Mouse (Mus musculus): ENCODE measurements around the gene Tbc1d4.
"Not testable (repeated sequence)": the region's sequence is repeated elsewhere in the genome, so short reads cannot be mapped to it uniquely, and the experiment has no call there.

The Tbc1d4 gene

DNA sequence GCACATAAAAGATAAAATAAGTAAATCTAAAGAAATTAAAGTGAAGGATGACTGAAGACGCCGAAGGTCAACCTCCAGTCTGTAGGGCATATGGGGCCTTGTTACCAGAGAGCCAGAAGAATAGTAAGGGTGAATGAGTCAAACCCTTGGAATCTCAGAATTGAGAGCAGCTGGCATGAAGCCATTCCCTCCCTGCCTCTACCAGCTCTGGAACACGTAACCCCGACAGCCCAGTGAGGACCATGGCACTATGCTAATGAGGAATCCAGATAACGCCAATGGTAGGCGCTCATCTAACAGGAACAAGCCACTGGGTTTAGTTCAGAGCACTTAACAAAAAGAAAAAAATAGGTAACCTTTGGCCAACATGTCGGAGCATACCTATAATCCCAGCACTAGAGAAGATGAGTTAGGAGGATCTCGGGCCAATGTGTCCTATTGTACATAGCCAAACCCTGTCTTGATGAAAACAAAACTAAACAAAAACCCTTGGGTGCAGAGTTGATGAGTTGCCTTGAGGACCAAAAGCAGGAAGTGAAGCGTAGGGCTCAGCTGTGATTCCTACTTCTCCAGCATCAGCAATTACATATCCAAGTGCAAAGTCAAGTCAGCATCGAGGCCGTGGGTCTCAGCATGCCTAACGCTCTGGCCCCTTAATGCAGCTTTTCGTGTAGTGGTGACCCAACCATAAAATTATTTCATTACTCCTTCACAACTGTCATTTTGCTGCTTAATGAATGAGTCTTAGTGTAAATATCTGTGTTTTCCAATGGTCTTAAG, 13.5 kb downstream of the Tbc1d4 start:
- DNase-seq (ENCODE audit: low spot score): peak; percentile 14

DNA sequence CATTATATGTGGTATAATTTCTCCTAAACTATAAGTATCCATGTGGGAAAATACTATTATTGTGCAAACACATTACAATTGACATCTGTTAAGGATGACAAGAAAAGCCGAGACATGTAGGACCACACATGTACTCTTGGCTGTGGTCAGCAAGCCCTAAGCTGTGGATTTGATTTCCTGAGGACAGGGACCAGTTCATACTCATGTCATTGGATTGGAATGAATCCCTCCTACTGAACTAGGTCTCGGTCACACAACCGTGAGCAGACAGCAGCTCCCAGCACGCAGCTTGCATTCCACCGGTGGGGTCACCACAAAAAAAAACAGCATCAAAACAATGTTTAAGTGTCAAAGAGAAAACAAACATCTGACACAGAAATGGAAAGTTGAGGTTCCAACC, 15.0 kb downstream of the Tbc1d4 start:
- DNase-seq (ENCODE audit: low spot score): no peak

DNA sequence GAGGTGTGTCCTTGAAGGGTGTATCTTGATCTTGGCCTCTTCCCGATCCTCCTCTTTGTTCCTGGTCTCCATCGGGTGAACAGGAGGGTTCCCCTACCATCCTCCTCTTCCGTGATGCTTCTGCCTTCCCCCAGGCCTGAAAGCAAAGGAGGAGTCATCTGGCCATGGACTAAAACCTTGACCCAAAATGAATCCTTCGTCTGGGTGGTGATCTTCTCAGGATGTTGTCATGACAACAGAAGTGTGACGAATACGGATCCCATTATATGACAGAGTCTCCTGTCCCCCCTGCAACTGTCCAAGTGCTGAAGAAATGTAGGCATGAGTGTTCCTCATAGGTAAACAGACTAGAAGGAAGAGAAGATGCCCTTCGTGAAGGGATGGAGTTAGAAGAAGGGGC, 15.7 kb downstream of the Tbc1d4 start:
- no peak for DNase-seq (ENCODE audit: low spot score)

DNA sequence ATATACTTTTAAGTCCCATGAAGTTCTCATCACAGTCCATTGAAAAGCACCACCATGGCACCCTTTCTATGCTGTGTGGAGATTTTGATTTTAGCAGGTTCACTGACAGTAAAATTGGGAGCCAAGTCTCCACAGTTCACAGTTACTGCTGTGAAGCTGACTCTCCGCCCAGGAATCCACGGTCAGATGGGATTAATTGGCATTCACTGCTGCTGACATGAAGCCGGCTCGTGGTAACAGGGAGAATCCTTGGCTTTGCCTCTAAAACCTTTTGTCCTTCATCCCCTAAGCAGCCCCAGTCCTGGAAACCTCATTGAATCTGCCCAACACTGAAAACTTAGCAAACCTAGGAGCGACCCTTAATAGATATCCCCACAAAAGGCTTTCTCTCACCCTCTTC, 17.9 kb downstream of the Tbc1d4 start:
- no peak for DNase-seq (ENCODE audit: low spot score)

DNA sequence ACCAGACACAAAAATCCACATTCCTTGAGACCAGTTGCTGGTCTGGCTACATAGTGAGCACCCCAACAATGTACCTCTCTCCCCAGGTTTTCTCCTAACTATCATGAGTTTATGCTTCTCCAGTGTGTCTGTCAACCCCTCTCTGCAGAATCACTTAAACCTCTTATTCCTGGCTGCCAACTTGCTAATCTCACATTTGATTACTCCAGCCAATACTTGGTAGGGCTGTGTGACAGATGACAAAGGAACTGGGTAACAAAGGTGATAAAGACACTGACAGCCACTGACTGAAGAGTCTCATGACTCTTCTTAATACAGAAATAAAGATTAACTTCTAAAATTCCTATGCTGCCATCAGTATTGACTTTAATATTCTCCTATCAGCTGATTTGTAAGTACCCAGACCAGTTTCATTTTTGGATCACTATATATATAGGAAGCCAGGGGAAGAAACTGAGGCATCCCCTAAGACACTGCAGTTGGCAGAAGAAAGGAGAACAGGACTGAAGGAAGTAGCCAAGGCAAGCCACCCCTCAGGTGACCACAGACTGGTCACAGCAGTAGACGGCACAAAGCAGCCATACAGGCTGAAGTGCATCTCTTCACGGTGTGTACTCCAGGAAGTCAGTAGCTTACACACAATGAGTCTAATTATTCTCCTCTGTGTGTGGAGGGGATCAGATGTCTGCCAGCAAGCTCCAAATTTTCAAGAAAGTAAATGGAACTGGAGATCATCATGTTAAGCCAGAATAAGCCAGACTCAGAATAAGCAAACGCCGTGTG, 20.6 kb downstream of the Tbc1d4 start:
- DNase-seq (ENCODE audit: low spot score): not testable (repeated sequence)

DNA sequence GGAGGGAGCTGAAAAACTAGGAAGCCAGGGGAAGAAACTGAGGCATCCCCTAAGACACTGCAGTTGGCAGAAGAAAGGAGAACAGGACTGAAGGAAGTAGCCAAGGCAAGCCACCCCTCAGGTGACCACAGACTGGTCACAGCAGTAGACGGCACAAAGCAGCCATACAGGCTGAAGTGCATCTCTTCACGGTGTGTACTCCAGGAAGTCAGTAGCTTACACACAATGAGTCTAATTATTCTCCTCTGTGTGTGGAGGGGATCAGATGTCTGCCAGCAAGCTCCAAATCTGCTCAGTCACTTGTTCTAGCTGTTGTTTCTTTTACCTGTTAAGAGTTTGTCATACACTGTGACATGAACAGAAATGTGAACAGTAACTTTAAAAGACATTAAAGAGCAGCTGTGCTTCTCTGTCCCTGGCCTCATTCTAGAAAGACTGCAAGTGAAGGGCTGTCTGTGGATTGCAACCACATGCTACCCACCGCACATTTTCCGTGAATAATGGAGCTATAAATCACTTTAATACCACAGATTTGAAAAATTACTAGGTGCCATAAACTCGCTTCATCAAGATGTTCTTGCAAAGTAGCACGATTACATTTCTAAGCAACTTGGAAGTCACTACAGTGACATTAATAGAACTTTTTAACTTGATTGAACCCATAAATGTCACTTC, 21.5 kb downstream of the Tbc1d4 start:
- DNase-seq (ENCODE audit: low spot score): not testable (repeated sequence)

DNA sequence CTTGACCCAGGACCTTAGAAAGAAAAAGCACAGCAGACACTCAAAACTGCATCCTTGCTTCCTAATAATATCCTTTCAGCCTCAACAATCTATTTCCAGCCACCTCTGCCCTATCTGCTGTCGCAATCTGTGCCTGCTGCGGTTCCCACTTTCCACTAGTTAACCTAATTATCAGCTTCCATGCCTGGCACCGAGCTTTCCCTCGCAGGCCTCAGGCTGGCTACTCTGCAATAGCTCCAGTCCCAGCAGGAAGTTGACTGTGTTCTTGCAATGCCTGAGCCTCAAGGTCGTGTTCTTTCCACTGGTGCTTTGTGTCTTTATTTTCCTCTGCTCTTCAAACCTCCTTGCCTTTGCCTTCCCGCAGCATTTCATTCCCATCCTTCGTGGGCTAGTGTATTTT, 22.9 kb downstream of the Tbc1d4 start:
- peak; percentile 72 for DNase-seq (ENCODE audit: low spot score)

DNA sequence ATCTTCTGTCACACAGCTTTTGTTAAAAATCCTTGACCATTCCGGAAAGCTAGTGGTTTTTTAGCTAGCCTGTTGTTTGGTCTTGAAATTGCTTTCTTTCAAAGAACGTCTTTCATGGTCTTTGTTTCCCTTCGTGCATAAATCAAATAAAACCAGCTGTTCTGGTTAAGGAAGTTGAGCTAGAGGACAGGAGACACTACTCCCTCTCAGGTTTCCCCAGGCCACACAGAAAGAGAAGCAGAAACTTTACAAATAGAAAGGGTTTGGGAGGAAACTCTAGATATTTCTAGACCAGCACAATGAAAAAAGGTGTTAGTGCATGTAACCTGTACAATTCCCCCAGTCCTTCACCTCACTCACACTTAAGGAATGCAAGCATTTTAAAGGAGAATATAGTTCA, 33.3 kb downstream of the Tbc1d4 start:
- no peak for DNase-seq (ENCODE audit: low spot score)

DNA sequence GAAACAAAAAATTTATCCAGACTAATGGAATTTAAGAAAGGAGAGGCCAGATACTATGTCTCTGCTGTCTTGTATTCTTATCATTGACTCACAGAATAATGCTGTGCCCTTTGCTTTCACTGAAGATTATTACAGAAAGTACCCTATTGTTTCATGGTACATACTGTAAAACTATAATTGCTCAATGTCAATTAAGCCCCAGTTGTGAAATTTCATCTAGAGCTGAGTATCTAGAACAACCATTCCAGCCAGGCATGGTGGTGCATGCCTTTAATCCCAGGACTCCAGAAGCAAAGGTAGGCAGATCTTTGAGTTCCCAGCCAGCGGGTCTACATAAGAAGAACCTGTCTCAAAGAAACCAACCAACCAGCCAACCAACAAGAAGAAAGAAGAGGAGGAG, 34.5 kb downstream of the Tbc1d4 start:
- no peak for DNase-seq (ENCODE audit: low spot score)

DNA sequence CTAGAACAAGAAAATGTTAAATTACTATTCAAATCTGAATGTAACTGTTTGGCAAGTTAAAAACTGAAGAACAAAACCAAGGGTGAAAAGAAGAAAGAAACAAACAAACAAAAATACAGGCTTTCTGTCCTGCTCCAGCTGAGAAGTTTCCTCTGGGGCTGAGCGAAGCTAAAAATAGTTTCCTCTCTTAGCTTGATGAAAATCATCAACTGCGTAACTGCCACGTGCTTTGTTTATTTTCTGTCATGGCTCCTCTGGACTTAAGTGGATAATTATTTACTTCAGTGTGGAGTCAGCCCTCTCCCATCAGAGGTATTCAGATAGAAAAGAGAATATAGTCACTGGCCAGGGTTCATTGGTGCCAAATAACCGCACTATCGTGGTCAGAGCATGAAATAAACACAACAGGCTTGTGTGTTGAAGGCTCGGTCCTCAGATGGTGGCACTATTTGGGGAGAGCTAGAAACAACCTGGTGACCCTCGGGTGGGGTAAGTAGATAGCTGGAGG, 35.8 kb downstream of the Tbc1d4 start:
- no peak for DNase-seq (ENCODE audit: low spot score)

DNA sequence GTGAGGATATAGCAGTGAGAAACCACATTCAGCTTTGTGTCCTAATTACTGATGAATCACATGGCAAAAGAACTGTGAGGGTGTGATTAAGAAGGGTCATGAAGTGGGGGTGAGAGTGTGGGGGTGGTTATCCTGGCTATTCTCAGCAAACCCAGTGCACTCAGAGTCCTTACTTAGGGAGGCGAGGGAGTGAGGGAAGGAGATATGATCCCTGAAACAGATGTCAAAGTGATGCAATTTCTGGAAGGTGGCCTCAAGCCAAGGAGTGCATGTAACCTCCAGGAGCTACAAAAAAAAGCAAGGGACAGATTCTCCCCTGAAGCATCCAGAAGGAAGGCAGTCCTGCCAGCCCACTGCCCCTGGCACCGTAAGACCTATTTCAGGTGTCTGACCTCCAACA, 40.2 kb downstream of the Tbc1d4 start:
- peak; percentile 84 for DNase-seq (ENCODE audit: low spot score)

DNA sequence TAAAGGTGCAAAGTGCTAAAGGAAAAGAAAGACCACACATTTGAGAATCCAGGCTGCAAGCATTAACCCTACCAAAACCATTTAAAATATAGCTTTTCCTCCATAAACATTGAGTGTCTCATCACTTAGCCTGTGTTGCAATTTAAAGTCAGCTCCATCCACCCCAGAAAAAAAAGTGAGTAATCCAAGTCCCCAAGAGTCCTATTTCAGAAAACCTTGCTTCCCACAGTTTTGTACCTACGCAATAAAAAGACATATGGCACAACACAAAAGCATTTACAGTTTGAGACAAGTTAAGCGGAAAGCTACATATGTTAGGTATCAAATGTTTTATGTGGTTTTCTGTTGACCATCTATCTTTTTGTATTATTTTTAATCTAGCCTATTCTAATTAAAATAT, 42.3 kb downstream of the Tbc1d4 start:
- DNase-seq (ENCODE audit: low spot score): no peak

DNA sequence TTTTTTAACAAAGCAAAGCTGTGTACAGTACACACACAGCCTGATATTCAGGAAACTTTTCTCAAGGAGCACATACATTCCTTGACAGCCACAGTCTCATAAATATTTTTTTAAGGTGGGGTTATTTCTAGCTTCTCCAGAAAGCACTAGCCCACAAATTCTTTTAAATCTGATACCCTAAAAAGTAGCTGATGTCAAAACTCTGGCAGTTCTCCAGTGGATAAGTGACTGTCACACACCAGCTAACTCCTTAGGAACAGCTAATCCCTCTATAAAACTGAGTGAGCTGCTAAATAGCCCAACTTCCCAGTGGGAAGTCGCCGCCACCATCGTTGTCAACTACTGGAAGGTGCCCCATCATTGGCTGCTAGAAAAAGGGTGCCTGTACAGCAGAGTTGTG, 43.3 kb downstream of the Tbc1d4 start:
- DNase-seq (ENCODE audit: low spot score): no peak

DNA sequence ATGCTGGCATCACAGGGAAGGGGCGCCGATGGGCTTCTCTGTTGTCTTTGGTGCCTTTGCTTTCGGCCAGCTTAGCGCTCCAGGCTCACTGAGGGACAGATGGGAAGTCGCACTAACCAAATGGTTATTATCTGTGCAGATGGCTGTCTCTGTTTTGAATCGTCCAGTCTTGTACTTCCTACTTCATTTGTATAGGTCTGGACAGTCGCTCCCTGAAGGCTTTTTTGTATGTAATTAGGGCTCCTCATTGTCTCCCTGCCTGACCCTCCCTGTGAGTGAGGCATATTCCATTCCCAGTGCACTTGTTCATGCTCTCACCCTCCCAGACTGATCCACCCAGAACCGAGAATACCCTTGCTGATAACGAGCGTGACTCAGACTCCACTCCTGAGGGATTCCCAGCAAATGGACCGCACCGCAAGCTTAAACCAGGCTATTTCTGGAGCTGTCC, 47.7 kb downstream of the Tbc1d4 start:
- DNase-seq (ENCODE audit: low spot score): peak; percentile 66

DNA sequence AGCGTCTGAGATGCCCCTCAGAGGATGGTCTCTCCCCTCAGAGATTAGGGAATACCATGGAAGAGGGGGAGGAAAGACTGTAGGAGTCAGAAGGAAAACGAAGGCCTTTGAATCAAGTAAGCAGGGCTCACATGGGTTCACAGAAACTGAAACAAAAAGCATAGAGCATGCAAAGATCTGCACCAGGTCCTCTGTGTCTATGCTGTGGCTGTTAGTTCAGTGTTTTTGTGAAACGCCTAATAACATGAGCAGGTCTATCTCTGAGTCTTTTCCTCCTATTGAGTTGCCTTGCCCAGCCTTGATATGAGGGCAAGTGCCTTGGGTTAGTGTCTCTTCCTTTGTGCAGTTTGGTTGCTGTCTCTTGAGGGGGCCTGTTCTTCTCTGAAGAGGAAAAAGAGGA, 49.5 kb downstream of the Tbc1d4 start:
- no peak for DNase-seq (ENCODE audit: low spot score)

DNA sequence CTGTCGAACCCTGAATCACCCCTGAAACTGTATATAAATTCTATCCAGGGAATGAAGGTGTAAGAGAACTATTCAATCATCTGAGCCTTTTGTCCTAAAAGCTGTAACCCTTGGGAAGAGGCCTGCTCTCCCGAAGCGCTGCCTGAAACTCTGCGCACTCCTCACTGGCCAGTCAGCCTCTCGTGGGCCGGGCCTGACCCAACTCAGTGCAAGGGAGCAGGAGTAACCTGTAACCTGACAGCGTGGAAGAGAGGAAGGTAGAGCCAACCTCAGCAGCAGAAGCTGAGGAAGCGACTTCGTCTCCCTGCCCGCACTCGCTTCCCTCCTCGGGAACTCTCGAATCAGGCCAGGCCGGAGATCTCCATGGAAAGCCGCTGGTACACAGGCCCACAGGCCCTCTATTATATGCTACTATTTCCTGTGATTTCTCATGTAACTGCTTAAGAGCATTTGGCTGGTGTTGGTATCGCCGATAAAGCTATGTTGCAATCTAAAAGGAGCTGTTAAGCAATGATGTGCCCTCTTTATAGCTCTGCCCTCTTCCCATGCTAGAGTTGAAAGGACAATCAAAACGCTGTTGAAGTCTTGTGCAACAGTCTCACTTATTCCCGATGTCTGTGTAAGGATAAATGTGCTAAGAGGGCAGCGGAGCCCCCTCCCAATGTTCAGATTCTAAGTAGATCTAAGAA, 60.0 kb downstream of the Tbc1d4 start:
- DNase-seq (ENCODE audit: low spot score): no peak

DNA sequence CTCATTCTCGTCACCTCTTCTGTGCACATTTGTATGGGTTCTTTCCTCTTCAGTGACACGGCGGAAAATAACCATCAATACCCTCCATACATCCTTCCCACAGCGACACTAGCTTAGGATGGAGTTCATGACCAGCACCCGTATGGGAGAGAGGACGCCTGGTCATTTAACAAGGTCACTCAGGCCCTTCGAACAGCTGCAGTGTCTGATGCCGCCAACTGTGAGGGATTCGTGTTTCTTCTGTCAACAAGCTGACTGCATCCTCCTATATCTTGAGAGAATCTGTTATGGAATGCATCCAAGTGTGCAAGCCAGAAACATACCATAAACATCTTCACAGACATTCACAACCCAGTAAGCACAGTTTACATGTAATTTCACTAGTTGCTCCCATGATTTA, 67.1 kb downstream of the Tbc1d4 start:
- DNase-seq (ENCODE audit: low spot score): no peak

DNA sequence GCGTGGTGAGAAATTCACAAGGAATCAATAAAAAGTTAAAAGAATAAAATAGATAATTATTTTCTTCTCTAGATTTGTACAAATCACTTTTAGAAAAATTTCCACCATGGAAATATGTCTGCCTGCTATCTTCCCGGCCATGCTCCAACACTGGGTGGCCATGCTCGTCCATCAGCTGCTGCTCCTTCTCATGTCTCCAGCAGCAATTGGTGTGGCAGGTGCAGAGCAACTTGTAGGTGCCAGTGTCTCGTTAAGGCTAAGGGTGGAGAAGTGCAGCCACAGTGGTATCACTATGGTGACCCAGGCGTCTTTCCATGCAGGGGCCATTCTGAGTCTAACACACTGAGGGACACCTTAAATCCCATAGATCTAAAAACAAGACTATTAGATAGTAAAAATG, 67.8 kb downstream of the Tbc1d4 start:
- DNase-seq (ENCODE audit: low spot score): no peak

DNA sequence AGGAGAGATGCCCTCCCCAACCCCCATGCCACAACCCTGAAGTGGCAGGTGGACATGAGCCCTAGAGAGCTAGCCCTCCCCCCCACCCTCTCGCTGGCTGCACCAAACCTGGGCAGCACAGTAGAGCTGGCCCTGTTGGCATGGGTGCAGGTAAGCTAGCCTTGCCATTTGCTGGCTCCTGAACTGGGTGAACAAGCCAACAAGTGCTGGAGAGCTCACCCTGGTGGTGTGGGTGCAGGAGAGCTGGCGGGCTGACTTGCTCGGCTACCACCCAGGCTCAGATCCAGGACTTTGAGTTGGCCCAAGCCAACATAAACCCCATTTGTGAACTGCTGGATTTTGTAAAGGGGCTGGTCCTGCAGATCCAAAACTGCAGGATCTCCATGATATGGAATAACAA, 68.5 kb downstream of the Tbc1d4 start:
- no peak for DNase-seq (ENCODE audit: low spot score)

DNA sequence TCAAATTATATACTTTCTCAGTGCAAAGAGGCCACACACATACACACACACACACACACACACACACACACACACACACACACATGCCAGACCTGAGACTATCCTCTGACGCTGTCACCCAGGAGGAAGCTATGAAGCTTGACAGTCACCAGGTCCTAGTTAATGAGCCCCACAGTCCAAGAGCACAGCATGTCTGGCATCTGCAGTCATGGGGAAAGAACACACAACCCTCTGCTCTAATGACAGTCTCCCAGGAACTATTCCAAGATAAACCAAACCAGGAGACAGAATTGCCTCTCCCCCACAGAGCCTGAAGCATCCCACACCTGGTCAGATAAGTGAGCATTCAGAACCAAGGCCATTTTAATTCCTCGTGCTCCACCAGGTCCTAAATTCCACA, 71.1 kb downstream of the Tbc1d4 start:
- DNase-seq (ENCODE audit: low spot score): peak; percentile 81

DNA sequence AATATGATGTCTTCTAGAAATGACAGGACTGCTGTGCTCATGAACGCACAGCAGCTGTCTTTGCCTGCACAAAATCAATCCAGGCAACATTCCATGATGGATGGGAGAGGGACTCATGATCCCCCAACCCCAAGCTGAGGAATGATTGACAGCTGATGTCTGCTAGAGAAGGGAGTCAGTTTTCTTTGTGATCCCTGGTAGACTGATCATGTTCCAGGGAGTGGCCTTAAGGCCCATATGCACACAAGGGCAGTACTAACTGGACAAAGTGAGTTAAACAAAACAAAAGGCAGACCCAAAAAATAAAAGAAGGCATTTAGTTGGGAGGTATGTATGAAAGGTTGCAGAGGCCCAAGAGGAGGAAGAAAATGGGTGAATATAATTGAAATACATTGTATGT, 71.6 kb downstream of the Tbc1d4 start:
- no peak for DNase-seq (ENCODE audit: low spot score)

DNA sequence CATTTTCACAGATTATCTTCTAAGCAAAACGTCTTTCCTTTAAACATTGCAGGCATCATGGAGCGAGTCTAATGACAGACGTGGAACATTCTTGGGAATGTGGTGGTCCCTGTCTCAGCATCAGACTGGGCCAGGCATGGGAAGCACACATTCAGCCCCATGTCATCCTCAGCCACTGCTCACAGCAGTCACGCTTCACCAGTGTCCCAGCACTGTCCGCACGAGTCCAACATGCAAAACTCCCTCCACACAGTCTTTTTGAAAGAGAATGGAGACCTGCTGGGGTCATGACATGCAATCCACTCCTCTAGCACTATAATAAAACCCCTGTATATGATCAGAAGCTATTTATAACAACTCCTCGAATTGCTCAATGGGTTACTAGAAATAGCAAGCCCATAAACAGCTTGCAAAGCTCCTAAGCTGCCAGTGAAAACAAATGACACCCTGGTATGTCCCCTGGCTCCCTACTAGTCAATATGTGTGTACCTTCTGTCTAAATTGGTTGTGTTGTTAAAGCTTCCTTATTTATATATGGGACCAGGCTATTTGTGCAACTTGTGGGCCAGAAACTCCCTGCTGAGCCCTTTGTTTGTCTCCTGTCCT, 76.8 kb downstream of the Tbc1d4 start:
- no peak for DNase-seq (ENCODE audit: low spot score)
